Mouse (Mus musculus) MEL-GATA-1-ER (cell line): ENCODE data around the gene Hoxc10.

ENCODE experiments used
- DNase-seq: peaks from one replicate; pipeline ENCODE4 v3.0.0-alpha.2; 2012; ENCODE audit warnings: low read depth; ENCODE audit errors: extremely low read depth

The Hoxc10 gene

DNA sequence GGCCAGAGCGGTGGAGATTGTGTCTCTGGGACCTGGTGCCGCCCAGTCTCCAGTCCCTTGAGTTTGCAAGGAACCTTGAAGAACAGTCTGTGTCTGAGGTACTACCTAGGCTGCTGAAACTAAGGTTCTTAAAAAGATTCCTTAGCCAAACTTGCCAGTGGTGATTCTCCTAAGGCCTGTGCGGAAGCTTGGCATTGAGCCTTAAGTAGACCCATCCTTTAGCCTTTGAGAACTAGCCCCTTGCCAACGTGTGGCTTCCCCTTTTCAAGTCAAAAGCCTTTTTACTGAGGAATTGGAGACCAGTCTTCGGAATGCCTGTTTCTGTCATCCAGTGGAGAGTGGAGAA, 23.2 kb upstream of the Hoxc10 start:
- DNase-seq = no peak

- peak; percentile 69 for DNase-seq
These were observed 21.2 kb upstream of the Hoxc10 start for GRCm38 (mm10) chr15:102945185-102946077.

DNA sequence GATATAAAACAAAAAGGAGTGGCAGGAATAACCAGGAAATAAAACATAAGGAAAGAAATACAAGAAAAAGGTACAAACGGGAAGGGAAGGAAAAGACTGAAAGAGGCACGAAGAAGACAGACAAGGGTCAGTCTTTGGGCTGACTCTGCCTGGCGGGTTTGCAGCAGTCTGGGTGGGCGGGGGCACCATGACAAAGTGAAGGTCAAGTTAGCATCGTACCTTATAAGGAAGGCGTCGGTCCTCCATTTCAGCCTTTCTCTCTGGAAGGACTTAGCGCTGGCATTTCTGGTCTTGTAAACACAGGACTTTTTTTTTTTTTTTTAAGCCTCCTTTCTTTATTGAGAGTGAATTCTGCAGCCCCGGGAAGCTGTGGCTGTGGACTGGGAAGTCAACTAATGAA, 19.3 kb upstream of the Hoxc10 start:
- no peak for DNase-seq

GRCm38 (mm10) chr15:102948842-102949241, 17.8 kb upstream of the Hoxc10 start:
- DNase-seq = no peak

DNA sequence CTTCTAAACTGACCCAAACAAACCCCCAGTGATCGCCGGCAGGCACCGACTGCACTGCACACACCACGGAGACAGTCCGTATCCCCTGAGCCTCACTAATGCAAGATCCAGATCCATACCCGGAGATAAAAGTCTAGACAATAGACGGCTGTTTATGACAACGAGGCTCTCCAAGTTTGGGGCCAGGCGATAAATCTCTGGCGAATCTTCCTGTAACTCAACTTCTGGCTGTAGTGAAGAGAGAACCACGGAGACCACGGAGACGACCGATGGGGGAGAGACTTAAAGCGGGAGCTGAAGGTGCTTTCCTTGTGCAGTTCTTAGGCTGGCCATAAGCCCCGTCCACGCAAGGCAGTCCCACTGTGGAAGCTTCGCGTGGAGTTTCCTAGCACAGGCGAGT, 16.9 kb upstream of the Hoxc10 start:
- DNase-seq = no peak

DNA sequence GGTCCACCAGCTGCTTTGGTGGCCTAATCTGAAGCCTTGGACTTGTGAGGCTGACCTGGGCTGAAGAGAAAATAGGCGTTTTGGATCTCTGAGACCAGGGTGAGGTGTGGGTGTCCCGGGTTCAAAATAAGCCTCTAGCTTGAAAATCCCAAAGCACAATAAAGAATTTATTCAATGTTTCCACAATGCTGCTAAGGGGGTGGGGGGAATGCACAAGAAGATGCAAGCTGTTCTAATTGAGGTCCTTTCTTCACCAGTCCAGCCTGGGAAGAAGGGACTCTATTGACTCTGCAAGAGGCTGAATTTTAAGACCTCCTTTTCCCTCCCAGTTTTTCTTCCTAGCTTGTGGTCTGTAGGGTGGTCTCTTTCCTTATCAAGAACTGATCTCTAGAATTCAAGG, 15.7 kb upstream of the Hoxc10 start:
- no peak for DNase-seq

DNA sequence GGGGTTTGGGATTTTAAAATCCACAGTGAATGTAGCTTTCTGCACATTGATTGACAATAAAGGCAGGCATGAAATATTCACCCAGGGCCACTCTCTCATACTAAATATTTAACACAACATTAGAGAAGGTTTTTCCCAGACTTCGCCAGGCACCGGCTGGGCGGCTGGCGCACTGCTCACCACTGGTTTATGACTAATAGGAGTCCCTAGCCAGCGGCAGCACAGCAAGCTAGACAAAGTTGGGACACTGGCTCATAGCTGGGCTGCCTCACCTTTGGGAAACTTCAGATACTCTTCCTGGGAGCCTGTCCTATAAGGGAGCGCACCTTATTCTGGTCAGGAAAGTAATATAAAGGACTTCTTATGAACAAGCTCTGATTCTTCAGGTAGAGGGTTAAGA, 13.0 kb upstream of the Hoxc10 start:
- no peak for DNase-seq

GRCm38 (mm10) chr15:102954192-102955006, 12.2 kb upstream of the Hoxc10 start, which contains the start of gene Hoxc11:
Gene Hoxc11 (plus strand): TSS chr15:102954427.
- DNase-seq = no peak

DNA sequence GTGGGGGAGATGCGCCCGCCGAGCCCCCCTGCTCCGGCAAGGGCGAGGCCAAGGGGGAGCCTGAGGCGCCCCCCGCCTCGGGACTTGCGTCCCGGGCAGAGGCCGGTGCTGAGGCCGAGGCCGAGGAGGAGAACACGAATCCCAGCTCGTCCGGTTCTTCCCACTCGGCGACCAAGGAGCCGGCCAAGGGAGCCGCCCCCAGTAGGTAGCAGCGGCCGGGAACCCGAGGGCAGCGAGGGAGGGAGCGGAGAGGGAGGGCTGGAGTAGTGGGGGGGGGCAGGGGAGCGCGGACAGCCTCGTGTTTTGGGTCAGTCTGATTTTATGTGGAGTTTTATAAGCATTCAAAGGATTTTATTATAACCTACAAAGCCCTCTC, 11.6 kb upstream of the Hoxc10 start:
- DNase-seq = no peak

DNA sequence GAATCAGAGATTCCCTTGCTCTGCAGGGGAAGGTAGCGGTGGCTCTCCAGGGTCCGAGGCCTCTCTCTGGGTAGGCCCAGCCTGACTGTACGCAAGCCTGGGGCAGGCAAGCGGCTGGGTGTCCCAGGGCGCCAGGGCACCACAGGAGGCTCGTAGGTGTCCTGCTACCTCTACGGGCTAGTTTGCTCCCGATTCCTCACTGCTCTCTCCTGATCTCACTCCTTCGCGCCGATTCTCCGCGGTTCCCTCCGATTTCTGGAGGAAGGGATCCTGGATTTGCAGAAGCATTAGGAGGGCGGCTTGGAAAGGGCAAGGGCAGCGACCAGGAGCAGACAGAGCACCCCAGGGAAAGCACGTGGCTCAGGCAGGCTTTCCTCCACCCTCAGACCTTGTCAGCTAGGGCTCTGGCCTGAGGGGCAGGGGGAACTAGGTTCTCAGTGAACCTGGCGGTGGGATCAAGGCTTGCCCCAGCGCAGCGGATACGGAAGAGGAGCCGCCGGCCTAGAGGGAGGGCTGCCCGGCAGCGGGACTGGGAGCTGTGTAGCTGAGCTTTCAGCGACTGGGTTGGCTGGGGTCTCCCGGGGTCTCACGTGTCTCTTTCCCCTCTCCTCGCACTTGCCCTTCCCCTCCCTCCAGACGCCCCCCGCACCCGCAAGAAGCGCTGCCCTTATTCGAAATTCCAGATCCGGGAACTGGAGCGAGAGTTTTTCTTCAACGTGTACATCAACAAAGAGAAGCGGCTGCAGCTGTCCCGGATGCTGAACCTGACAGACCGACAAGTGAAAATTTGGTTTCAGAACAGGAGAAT, 10.6 kb upstream of the Hoxc10 start:
- DNase-seq = no peak

DNA sequence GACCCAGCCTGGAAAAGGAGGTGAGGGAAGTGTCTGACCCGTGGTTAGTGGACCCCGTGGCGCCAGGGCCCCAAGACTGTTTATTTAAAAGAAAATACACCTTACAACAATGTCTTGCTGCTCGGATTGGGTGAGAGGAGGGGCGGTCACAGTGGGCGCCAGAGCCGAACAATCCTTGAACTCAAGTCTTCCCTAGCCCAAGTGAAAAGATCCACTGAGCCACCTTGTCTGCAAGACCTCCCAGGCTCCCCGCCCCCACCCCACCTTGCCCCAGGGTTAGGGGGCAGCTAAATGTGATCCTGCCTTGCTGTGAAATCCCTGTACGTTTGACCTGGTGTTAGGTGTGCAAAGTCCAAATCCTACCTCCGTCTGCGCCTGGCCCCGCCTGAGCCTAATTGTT, 9.7 kb upstream of the Hoxc10 start:
- DNase-seq = no peak

- DNase-seq = no peak
These were observed 6.9 kb upstream of the Hoxc10 start for GRCm38 (mm10) chr15:102959663-102960191.

- no peak for DNase-seq
These were observed 4.9 kb upstream of the Hoxc10 start for GRCm38 (mm10) chr15:102961728-102962127.

GRCm38 (mm10) chr15:102962492-102962891, 4.1 kb upstream of the Hoxc10 start:
- no peak for DNase-seq

GRCm38 (mm10) chr15:102963259-102963658, 3.3 kb upstream of the Hoxc10 start:
- no peak for DNase-seq

DNA sequence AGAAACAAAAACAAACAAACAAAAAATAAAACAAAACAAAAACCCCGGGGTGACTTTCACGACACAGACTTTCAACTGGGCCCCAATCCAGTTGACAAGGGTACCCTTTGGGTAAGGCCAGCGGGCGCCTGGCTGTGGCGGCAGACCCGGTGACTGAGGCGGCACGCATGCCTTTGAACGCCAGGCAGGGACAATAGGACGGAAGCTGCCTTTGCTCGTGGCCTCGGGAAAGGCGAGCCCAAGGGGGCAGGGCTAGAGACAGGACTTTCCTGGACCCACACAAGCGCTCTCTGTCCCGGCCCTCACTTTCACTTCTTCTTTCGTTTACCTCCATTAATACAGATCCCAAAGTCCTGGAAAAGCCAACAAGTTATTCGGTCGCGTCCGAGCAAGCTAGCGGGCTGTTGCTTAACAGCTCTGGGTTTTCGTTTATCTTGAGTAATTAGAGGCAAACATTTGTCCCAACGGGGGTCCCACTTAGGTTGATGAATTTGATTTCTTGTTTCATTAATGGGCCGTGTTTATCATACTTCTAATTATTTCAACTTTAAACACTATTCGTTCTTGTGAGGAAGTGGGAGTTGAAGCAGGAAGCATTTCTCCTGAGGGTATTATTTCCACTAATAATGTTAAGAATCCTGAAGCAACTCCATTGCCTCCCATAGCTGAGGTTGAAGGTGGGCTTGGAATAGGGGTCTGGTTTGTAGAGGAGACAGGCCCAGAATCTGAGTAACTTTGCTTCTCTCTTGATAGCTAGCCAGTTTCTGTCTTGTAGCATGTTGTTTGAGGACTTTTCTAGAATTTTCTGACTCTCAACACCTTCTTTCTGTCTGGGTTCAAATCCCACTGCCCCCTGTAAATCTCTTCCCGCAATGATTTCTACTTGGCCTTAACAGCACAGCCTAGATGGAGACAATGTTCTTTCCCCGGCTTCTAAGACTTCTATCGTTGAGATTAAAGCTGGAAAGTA, 2.6 kb upstream of the Hoxc10 start:
- no peak for DNase-seq

DNA sequence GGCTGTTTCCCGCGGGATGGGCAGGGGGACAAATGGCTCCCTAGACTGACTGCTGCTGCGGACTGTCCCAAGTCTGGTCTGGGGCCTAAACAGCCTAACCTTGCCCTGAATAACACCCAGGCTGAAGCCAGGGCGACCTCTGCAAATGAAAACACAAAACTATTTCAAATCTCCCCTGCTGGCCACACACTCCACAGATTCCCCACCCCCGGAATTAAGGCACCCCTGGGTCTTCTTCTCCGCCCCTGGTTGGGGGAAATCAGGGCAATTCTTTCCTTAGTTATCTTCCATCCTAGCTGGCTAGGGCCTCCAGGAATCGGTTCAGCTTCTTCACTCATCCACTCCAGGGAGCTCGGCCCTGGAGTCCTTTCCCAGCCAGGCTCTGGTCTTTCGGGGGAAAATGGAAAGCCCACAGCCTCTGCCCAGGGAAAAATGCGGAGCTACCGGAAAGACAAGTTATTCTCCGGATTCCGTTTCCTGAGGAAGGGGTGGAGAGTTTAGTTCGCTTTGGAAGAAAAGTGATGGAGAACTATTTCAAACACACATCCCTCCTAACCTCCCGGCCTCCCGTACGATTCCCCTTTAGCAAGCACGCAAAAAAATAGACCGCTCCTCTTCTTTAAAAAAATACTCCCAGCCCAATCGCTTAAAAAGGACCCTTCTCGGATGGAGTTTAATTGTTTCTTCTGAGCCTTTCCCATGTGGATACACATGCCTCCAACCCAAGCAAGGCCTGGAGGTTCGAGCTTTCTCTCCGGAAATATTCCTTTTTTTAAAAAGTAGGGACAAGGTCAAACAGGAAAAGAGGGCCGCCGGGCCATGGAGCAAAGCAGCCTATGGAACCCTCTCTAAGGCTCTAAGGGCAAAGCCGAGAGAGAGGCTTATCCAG, 1.3 kb upstream of the Hoxc10 start:
- no peak for DNase-seq

- DNase-seq = peak; percentile 98
These were observed 462 bp upstream of the Hoxc10 start for GRCm38 (mm10) chr15:102965892-102966775.

GRCm38 (mm10) chr15:102967312-102967510, 615 bp downstream of the Hoxc10 start, which contains the start of gene Hoxc5:
Gene Hoxc5 (plus strand): TSS chr15:102967443.
- no peak for DNase-seq
